Mouse (Mus musculus) olfactory bulb, adult 2 months (tissue): ENCODE data around the gene Nfatc2. TPM values are rescaled to one million over a fixed set of nuclear protein-coding genes. Genes with fewer than 3 reads are reported as not detected.

ENCODE experiments used
- H3K27ac ChIP-seq: fragments of 200-500 bp; 2 replicates; pipeline ENCODE4 v1.5.1; 2012; ENCODE audit warnings: low read depth, low read length; ENCODE audit not compliant: insufficient read depth
- H3K4me1 ChIP-seq: fragments of 200-500 bp; 2 replicates; pipeline ENCODE4 v1.6.1; 2012; ENCODE audit warnings: low read length; ENCODE audit not compliant: control insufficient read depth, insufficient read depth
- H3K4me3 ChIP-seq: fragments of 200-500 bp; 2 replicates; pipeline ENCODE4 v1.5.1; 2012; ENCODE audit warnings: mild to moderate bottlenecking, low read depth, low read length, moderate library complexity; ENCODE audit not compliant: insufficient read depth
- CTCF ChIP-seq: fragments of 200-500 bp; IDR thresholded peaks from 2 replicates; pipeline ENCODE4 v1.5.1; 2012; ENCODE audit warnings: low read depth, mild to moderate bottlenecking, low read length, moderate library complexity; ENCODE audit not compliant: insufficient read depth
- POLR2A ChIP-seq: fragments of 200-500 bp; IDR thresholded peaks from 2 replicates; pipeline ENCODE4 v1.6.1; 2012; ENCODE audit warnings: mild to moderate bottlenecking, low read depth, low read length, moderate library complexity; ENCODE audit not compliant: insufficient read depth
- WGBS: fragments of 180-500 bp; shearing (Covaris S2); methylation state at CpG from one replicate; pipeline ENCODE4 v1.1.7; 2018; 5-methylcytosine and 5-hydroxymethylcytosine counted together
- polyA plus RNA-seq: library from polyadenylated mRNA; stranded (reverse); fragments of >200 nt; gene quantifications from 2 replicates; pipeline ENCODE4 v1.2.4, GENCODE M21; 2012; ENCODE audit warnings: low replicate concordance; ENCODE audit not compliant: missing spikeins, insufficient read depth, insufficient read length

Nfatc2 gene
- polyA plus RNA-seq, 1 experiment = not detected

DNA sequence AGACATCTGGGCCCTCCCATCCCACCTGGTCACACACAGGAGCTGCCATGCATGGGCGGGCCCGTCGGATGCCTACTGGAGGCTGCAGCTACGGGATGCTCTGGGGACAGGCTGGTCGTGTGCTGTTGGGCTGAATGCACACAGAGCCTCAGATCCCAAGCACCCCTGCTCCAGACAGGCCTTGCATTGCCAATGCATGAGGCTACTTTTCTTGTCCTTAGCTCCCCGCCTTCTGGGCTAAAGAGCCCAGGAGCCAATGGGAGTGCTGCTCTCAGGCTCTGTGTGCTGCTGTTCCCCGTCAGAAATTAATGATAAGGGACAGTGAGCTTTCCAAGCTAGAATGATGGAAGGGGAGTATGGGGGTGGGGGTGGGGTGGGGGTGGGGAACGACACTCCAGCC is 17.0 kb downstream of the Nfatc2 start:
- Histone ChIP-seq H3K27ac (no peak overlapping the region), H3K4me3 (no peak overlapping the region), H3K4me1 (peaks cover 18% of the 10 kb centered on the region)
- WGBS = 85% methylated on average over 8 of the region's 8 CpGs
- TF ChIP-seq CTCF = no peak
- no peak for TF ChIP-seq POLR2A

DNA sequence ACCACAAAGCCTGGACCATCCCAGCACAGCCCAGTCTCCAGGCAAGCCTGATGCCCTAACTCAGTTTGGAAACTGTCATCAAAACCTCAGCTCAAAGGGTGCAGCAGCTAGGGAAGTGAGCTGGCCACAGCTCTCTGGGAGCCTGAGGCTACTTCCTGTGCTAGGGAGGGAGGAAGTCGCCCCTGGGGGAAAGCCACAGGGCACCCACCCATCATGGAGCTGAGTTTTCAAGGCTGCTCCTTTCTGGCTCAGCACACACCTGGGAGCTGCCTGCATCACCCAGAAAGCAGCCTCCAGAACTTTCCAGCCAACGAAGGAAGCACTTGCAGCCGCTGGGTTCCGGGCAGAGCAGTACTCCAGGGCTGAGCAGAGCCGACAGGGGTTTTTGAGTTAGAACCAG is 18.4 kb downstream of the Nfatc2 start:
- Histone ChIP-seq H3K4me1 (peaks cover 12% of the 10 kb centered on the region), H3K27ac (no peak overlapping the region), H3K4me3 (no peak overlapping the region)
- 87% methylated on average over 5 of the region's 5 CpGs for WGBS
- TF ChIP-seq CTCF (no peak), POLR2A (no peak)

DNA sequence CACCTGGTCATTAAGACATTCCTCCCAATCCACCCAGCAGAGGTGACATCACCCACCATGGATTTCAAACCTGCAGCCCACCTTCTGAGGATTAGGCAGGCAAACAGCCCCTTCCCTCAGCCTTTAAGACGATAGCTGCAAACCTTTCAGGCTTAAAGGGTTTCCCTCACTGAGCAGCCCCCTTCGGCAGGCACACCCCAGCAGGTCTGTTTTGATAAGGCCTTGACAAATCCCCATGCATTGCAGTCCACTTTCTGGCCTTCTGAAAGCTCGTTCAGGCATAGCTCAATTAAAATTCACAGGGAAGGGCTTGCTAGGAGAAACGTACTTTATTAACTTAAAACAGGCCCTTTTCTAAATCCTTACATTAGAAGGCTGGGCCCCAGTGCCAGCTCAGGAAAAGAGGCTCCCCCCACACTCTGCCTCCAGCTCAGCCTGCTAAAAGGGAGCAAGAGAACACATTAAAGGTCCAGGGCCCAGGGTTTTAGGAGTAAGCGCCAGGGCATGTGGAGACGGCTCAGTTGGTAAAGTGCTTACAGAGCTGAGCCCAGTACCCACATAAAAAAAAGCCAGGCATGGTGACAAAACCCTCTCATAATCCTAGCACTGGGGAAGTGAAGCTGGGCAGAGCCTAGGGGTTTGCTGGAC is 20.1 kb downstream of the Nfatc2 start:
- H3K4me1 ChIP-seq = peaks cover 4% of the 10 kb centered on the region
- TF ChIP-seq POLR2A (no peak), CTCF (no peak)
- no peak overlapping the region for H3K4me3 ChIP-seq
- 76% methylated on average over 6 of the region's 6 CpGs for WGBS
- no peak overlapping the region for H3K27ac ChIP-seq

DNA sequence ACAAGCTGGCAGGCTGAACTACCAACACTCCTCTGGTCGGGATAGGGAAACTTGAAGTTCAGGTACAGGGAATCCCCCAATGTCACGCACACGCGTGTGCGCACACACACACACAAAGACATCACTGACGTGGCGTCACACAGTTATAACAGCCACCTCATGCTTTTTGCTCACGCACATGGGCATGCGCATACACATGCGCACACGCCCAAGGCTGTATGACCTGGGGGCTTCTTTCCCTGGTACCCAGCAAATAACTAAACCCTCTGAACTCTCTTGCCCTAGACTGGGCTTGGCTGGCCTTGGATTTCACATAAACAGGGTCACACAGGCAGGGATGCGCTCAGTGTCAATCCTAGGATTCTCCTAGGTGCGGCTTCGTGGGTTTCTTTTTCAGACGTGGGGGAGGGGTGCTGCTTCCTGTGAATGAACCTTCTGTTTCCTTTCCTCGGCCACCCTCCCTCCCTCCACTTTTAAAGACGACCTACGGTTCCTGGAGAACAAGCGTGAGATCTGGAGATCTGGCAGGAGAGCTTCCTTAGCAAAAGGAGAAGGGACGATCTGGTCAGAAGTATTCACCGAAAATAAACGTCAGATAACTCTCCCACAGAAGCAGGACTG is 21.1 kb downstream of the Nfatc2 start:
- H3K27ac ChIP-seq = no peak overlapping the region
- TF ChIP-seq POLR2A (no peak), CTCF (no peak)
- 75% methylated on average over 22 of the region's 22 CpGs for WGBS

DNA sequence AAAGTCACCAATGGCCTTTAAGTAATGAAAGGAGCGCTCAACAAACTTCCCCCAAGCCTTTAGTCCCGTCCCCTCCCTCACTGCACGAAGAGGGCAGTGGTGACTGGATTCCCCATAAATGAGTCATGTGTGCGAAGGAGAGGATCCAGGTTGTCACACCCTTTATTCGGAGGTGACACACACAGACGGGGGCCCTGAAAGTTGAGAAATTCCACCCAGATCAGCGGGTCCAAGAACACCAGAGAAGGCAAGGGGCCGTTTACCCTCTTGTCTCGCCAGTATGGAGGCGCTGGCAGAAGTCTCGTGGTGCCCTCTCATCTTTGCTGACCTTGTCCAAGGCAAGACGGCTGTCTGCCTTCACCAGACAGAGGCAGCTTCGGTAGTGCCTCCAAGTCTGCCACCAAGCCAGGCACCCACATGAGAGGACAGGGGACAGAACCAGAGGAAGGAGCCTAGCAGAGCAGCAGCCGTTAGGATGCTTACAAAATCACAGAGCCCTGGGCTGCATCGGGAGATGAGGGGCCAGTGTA is 21.8 kb downstream of the Nfatc2 start:
- WGBS = 91% methylated on average over 15 of the region's 15 CpGs
- no peak for TF ChIP-seq CTCF
- TF ChIP-seq POLR2A = no peak
- H3K4me1 ChIP-seq = peaks cover 4% of the 10 kb centered on the region
- H3K27ac ChIP-seq = no peak overlapping the region
- no peak overlapping the region for H3K4me3 ChIP-seq

More for the DNA sequence above, 21.1 kb downstream of the Nfatc2 start:
- Histone ChIP-seq H3K4me1 (peaks cover 4% of the 10 kb centered on the region), H3K4me3 (no peak overlapping the region)

DNA sequence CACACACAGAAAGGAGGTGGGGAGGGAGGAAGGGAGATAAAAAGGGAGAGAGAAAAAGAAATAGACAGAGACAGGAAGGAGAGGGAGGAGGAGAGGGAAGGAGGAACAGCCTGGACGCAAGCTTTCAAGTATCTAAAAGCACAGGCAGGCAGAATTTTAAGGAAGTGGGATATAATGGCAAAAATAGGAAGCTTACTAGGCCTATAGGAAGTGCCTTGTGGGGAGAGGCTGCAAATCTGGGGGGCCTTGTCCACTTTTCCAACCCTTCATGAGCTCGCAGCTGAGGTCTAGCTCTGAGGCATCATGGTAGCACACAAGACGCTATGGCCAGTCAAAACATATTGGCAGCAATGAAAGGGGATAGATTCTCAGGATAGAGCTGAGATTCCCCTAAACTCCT is 22.3 kb downstream of the Nfatc2 start:
- Histone ChIP-seq H3K4me1 (peaks cover 2% of the 10 kb centered on the region; the same call in 1 of the 2 replicates), H3K27ac (no peak overlapping the region), H3K4me3 (no peak overlapping the region)
- TF ChIP-seq CTCF = no peak
- TF ChIP-seq POLR2A = no peak
- WGBS = 92% methylated on average over 3 of the region's 3 CpGs

DNA sequence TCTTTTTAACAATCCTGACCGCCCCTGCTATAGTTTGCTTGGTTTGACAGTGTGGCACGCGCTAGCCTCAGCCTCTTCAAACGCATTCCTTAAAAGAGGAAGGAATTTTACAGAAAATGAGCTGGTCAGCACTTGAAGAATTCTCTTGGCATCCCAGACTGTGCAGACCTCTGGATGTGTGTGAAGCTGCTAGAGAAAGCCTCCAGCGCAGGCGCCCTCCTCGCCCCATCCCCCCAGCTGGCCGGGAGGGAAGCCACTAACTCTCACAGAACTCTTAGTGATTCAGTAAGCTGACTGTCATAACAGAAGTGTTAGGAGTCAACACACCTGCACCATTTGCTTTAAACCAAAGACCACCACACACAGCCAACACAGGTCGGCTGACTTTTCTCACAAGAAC is 23.3 kb downstream of the Nfatc2 start:
- no peaks in the 10 kb centered on the region; the same call in 1 of the 2 replicates for H3K4me1 ChIP-seq
- 79% methylated on average over 9 of the region's 9 CpGs for WGBS

DNA sequence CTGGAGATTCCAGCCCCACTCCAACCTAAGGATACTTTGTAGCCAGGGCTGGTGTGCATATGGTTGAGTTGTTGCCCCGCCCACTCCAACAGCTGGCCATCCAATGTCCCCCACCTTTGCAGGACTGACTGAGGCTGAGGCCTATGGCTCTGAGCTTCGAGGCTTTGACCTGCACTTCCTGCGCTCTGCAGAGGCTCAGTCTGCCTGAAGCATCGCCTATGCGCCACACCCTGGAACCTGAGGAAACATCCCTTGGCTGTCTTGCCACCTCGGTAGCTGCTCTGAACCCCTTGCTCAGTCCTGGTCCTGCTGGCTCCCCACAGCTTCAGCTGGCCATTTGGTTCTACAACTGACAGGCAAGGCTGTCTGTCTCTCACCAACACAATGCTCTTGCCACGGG is 24.1 kb downstream of the Nfatc2 start:
- WGBS = 91% methylated on average over 7 of the region's 7 CpGs
- TF ChIP-seq CTCF (no peak), POLR2A (no peak)
- no peak overlapping the region for H3K27ac ChIP-seq
- H3K4me1 ChIP-seq = peaks cover 3% of the 10 kb centered on the region; the same call in 1 of the 2 replicates
- H3K4me3 ChIP-seq = no peak overlapping the region

More for the DNA sequence above, 23.3 kb downstream of the Nfatc2 start:
- no peak overlapping the region for H3K27ac ChIP-seq
- no peak overlapping the region for H3K4me3 ChIP-seq
- TF ChIP-seq CTCF (no peak), POLR2A (no peak)

DNA sequence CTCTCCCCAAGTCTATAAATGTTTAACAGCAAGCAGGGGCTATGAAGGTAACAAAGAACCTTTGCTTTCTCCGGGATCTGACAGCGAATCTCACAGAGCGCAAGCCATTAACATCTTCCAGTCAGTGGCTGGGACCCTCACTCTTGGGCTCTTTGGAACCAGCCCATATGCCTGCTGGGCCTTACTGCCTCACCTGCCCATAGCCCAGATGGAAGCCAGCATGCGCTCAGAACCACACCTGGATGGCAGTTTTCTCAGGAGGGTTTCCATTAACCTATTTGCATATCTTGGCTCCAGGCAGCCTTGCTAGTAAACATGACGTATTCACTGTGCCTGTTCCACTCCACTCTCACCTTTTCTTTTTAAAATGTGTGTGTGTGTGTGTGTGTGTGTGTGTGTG is 25.6 kb downstream of the Nfatc2 start:
- 91% methylated on average over 5 of the region's 5 CpGs for WGBS
- no peak for TF ChIP-seq CTCF
- TF ChIP-seq POLR2A = no peak
- Histone ChIP-seq H3K4me3 (no peak overlapping the region), H3K27ac (no peak overlapping the region), H3K4me1 (peaks cover 3% of the 10 kb centered on the region; the same call in 1 of the 2 replicates)

DNA sequence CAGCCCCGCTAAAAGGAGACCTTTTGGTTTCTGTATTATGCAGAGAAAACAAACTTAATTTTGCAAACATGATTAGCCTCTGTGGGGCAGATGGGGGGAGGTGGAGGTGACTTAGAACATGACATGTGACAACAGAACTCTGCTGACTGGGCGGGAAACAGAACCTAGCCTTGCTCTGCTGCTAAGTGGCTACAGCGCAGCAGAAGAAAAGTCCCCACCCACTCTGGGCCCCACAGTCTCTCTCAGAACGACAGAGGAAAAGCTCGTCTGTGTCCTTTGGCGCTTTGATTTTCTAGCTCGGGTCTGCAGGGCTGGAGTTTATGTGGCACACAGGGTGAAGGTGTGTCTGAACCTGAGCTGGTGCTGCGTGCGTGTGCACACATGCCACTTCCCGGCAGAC is 26.5 kb downstream of the Nfatc2 start:
- TF ChIP-seq CTCF (no peak), POLR2A (no peak)

More for the DNA sequence above, 26.5 kb downstream of the Nfatc2 start:
- 75% methylated on average over 10 of the region's 10 CpGs for WGBS
- peaks cover 3% of the 10 kb centered on the region; the same call in 1 of the 2 replicates for H3K4me1 ChIP-seq
- no peak overlapping the region for H3K27ac ChIP-seq
- H3K4me3 ChIP-seq = no peak overlapping the region
